Mouse (Mus musculus) G1E (cell line): ENCODE results near the gene Dao.

Experiments
- CTCF ChIP-seq: IDR thresholded peaks from 2 replicates; pipeline ENCODE4 v1.5.1; 2012; ENCODE audit warnings: low read depth, low read length, inconsistent platforms, mixed read lengths
- GATA1 ChIP-seq: IDR thresholded peaks from 2 replicates; pipeline ENCODE4 v1.6.1; 2012; ENCODE audit warnings: borderline replicate concordance, low read length, inconsistent platforms, mixed read lengths

DNA sequence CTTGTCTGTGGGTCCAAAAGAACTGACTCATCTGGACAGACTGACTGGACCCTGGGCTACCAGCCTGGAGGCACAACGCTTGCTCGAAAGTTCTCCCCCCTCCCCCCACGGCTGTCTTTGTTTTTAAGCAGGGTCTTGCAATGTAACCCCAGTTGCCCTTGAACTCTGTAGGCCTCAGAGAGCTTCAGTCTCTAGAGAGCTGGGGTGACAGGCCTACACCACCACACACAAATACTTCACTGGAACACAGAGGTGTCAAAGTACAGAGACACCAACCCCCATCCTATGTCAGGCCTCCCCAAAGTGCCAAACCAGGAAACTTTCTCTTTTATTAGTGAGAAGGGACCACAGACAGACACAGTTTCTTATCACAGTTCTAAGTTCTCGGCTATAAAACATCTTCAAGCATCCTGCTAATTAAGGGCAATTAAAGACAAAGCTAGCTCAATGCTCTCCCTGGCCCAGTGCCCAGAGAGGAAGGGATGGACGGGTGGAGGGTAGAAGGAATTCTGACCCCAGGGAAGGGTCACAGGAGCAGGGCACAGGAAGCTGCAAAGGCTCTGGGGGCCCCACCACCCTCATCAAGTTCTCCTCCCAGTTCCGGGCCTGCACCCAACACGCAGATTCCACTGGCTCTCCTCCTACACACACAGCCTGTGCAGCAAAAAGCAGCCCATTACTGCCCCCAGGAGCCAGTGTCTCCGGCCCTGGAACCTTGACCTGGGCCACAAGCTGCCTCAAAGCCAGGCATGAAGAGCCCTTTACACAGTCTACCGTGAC, 17.1 kb upstream of the Dao start:
- no peak for TF ChIP-seq CTCF
- no peak for TF ChIP-seq GATA1
